Mouse (Mus musculus) midbrain, embryonic 15.5 days (tissue): ENCODE results near the gene Pola1. TPM values are rescaled to one million over a fixed set of nuclear protein-coding genes. Genes with fewer than 3 reads are reported as not detected.

Experiments
- ATAC-seq: fragments of 200-750 bp; cut with Nextera tagmentation; replicated peaks from 2 replicates; pipeline ENCODE4 v1.8.0; 2017; ENCODE audit warnings: moderate TSS enrichment
- H3K27ac ChIP-seq: fragments of 300-500 bp; sonication (generic); 2 replicates; pipeline ENCODE4 v1.5.1; 2015; ENCODE audit warnings: mild to moderate bottlenecking, inconsistent platforms
- H3K27me3 ChIP-seq: fragments of 300-500 bp; sonication (generic); replicated peaks from 2 replicates; pipeline ENCODE4 v1.6.1; 2015; ENCODE audit warnings: inconsistent platforms
- H3K36me3 ChIP-seq: fragments of 300-500 bp; sonication (generic); replicated peaks from 2 replicates; pipeline ENCODE4 v1.6.1; 2015; ENCODE audit warnings: inconsistent platforms
- H3K4me1 ChIP-seq: fragments of 300-500 bp; sonication (generic); 2 replicates; pipeline ENCODE4 v1.6.1; 2015; ENCODE audit warnings: inconsistent platforms
- H3K4me2 ChIP-seq: fragments of 300-500 bp; sonication (generic); 2 replicates; pipeline ENCODE4 v1.6.1; 2015; ENCODE audit warnings: inconsistent platforms, mild to moderate bottlenecking, moderate library complexity
- H3K4me3 ChIP-seq: fragments of 300-500 bp; sonication (generic); 2 replicates; pipeline ENCODE4 v1.5.1; 2015; ENCODE audit warnings: mild to moderate bottlenecking, inconsistent platforms
- H3K9ac ChIP-seq: fragments of 300-500 bp; sonication (generic); 2 replicates; pipeline ENCODE4 v1.6.1; 2015; ENCODE audit warnings: mild to moderate bottlenecking, inconsistent platforms
- H3K9me3 ChIP-seq: fragments of 300-500 bp; sonication (generic); 2 replicates; pipeline ENCODE4 v1.6.1; 2016; ENCODE audit warnings: inconsistent platforms
- WGBS: fragments of 180-500 bp; shearing (Covaris S2); methylation state at CpG from one replicate; pipeline ENCODE4 v1.1.7; 2015; ENCODE audit warnings: mixed read lengths; 5-methylcytosine and 5-hydroxymethylcytosine counted together
- polyA plus RNA-seq: library from polyadenylated mRNA; unstranded; fragments of >200 nt; fragmentation: Nextera tagmentation; extraction: Ambion mirVana; gene quantifications from 2 replicates; pipeline ENCODE4 v1.2.1, GENCODE M21; 2015

Gene Pola1
- 5.4 TPM in 2 replicates for polyA plus RNA-seq

GRCm38 (mm10) chrX:93631657-93632449 lies at the start of gene Pola1:
TSS of gene Pola1 (minus strand) at chrX:93632155.
- no peaks in the 10 kb centered on the region for H3K27me3 ChIP-seq
- peak; percentile 99 for ATAC-seq
- no peaks in the 10 kb centered on the region for H3K9me3 ChIP-seq
- 22% methylated on average over 53 of the region's 53 CpGs for WGBS
- peak within 1 kb of the TSS; percentile 51 for H3K27ac ChIP-seq
- H3K9ac ChIP-seq = peak within 1 kb of the TSS; percentile 40
- peaks cover 5% of the 10 kb centered on the region for H3K4me1 ChIP-seq
- peak within 1 kb of the TSS; percentile 60 for H3K4me3 ChIP-seq
- no peaks in the 10 kb centered on the region for H3K36me3 ChIP-seq
- H3K4me2 ChIP-seq = peak within 1 kb of the TSS; percentile 58

- ATAC-seq = no peak
- H3K27ac ChIP-seq = peak overlapping the region; percentile 92
- WGBS = 49% methylated on average over 2 of the region's 2 CpGs
- H3K36me3 ChIP-seq = no peaks in the 10 kb centered on the region
- H3K4me3 ChIP-seq = peak overlapping the region; percentile 40
- H3K4me1 ChIP-seq = 0 out of 2 replicates have a peak, but pooled peaks cover 7% of the 10 kb centered on the region
- peak overlapping the region; percentile 48; the same call in 1 of the 2 replicates for H3K9ac ChIP-seq
- no peaks in the 10 kb centered on the region for H3K9me3 ChIP-seq
- no peaks in the 10 kb centered on the region for H3K27me3 ChIP-seq
- H3K4me2 ChIP-seq = peak overlapping the region; percentile 47
Observed at GRCm38 (mm10) chrX:93676228-93676627, 44.3 kb upstream of the Pola1 start.

GRCm38 (mm10) chrX:93674836-93675795 lies 43.2 kb upstream of the Pola1 start:
- 14% methylated on average over 19 of the region's 19 CpGs for WGBS
- H3K4me1 ChIP-seq = 0 out of 2 replicates have a peak, but pooled peaks cover 7% of the 10 kb centered on the region
- no peaks in the 10 kb centered on the region for H3K27me3 ChIP-seq
- H3K9me3 ChIP-seq = no peaks in the 10 kb centered on the region
- H3K4me3 ChIP-seq = peak overlapping the region; percentile 40
- H3K27ac ChIP-seq = peak overlapping the region; percentile 92
- peak overlapping the region; percentile 48 for H3K9ac ChIP-seq
- peak; percentile 100 for ATAC-seq
- peak overlapping the region; percentile 47 for H3K4me2 ChIP-seq
- H3K36me3 ChIP-seq = no peaks in the 10 kb centered on the region

DNA sequence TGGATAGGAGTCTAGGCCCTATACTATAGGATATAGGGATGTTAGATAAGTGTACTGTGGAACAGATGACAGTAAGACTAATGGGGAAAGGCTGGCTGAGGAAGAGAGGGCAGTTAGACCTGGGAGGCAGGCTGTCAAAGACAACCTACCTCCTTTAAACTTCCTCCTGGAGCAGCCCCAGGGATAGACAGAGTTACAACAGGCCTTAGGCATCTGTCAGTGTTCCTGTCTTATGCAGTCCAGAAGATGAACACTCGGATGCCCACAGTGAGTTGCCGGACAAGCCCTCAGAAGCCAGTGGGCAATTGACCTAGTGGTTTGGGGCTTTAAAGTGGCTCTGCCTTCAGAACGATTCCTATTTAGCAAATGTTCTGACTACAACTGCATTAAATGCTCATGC lies 42.5 kb upstream of the Pola1 start:
- H3K9me3 ChIP-seq = no peaks in the 10 kb centered on the region
- H3K27ac ChIP-seq = peak overlapping the region; percentile 92
- H3K4me3 ChIP-seq = peak overlapping the region; percentile 40
- WGBS = 40% methylated on average over 3 of the region's 3 CpGs
- H3K36me3 ChIP-seq = no peaks in the 10 kb centered on the region
- H3K4me2 ChIP-seq = peak overlapping the region; percentile 47
- H3K27me3 ChIP-seq = no peaks in the 10 kb centered on the region
- peak; percentile 37 for ATAC-seq
- 0 out of 2 replicates have a peak, but pooled peaks cover 7% of the 10 kb centered on the region for H3K4me1 ChIP-seq
- H3K9ac ChIP-seq = peak overlapping the region; percentile 27

DNA sequence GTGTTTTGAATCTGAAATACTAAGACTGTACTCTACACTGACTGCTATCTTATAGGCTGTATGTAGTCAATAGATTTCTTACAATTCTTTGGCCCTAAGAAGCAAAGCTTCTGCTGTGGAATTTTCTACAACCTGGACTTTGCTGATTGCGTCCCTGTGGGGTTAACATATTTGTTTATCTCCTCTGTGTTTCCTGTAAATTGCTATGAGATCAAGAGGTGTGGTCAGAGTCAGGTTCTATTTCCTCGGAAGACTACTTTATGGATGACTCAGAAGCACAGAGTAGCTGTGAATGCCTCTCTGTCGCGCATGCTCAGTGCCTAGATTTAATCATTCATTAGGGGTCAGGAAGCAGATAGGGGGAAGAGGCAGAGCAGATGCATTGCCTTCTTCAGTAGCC lies 32.8 kb upstream of the Pola1 start:
- Histone ChIP-seq H3K36me3 (no peaks in the 10 kb centered on the region), H3K4me3 (no peak overlapping the region), H3K9me3 (no peaks in the 10 kb centered on the region), H3K27ac (no peak overlapping the region), H3K4me1 (no peaks in the 10 kb centered on the region), H3K9ac (no peak overlapping the region), H3K27me3 (no peaks in the 10 kb centered on the region), H3K4me2 (no peak overlapping the region)
- 83% methylated on average over 4 of the region's 4 CpGs for WGBS
- ATAC-seq = no peak

DNA sequence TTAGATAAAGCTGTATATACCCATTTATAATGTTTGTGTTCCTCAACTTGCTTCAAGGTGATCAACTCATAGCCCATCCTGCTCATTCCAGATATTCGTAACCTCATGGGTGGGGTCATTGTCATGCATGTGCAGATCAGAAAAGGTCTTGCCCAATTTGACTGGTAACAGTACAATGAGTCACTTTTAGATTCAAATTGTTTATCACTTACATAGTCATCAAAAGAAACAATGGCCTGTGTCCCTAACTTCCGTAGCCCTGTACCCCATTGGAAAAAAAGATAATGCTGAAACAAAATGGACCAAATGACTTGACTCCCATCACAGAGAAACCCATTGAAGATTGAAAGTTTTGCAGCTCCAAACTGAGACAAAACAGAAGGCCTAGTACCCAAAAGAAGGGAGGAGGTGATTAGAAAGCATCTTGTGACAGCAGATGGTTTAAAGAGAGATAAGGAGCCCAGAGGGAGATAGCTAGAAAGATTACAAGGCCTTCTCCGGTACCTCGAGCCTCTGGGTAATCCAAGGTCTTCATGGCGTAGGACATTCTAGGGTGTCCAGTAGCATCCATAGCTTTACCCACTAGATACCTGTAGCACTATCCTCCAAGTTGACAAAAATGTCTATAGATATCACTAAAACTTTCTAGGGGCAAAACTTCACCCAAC lies 32.1 kb upstream of the Pola1 start:
- Histone ChIP-seq H3K9ac (no peak overlapping the region), H3K9me3 (no peaks in the 10 kb centered on the region), H3K4me3 (no peak overlapping the region), H3K27ac (no peak overlapping the region), H3K27me3 (no peaks in the 10 kb centered on the region), H3K36me3 (no peaks in the 10 kb centered on the region), H3K4me1 (no peaks in the 10 kb centered on the region), H3K4me2 (no peak overlapping the region)
- no peak for ATAC-seq
- WGBS = 92% methylated on average over 5 of the region's 5 CpGs

DNA sequence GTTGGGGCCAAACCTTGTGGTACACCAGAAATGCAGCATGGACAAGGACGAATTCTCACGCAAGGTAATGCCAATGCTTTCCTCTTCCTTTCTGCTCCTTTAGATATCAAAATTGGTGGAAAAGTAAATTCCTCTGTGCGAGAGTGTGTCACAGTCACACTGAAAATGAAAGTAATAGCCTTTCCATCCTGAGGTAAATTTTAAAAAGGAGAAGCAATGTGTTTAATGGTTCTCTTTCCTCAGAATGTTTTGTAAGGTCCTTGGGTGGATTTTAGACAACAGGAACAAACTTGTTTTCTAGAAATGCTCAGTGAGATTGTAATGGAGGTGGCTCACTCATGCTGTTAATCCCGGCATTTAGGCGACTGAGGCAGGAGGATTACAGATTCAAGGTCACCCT lies 23.2 kb upstream of the Pola1 start:
- Histone ChIP-seq H3K27ac (no peak overlapping the region), H3K4me3 (no peak overlapping the region), H3K9me3 (no peaks in the 10 kb centered on the region), H3K9ac (no peak overlapping the region), H3K36me3 (no peaks in the 10 kb centered on the region), H3K4me2 (no peak overlapping the region), H3K27me3 (no peaks in the 10 kb centered on the region), H3K4me1 (no peaks in the 10 kb centered on the region)
- ATAC-seq = no peak
- WGBS = 75% methylated on average over 5 of the region's 5 CpGs

- Histone ChIP-seq H3K9me3 (no peaks in the 10 kb centered on the region), H3K36me3 (no peaks in the 10 kb centered on the region), H3K9ac (no peak within 1 kb of the TSS), H3K4me2 (no peak within 1 kb of the TSS), H3K27ac (no peak within 1 kb of the TSS), H3K4me1 (no peaks in the 10 kb centered on the region), H3K27me3 (no peaks in the 10 kb centered on the region), H3K4me3 (no peak within 1 kb of the TSS)
- WGBS = 19% methylated on average over 3 of the region's 3 CpGs
- no peak for ATAC-seq
Observed at GRCm38 (mm10) chrX:93654218-93655002, 22.5 kb upstream of the Pola1 start, which contains the start of gene Pcyt1b. TSS of gene Pcyt1b (plus strand) at chrX:93654863.

DNA sequence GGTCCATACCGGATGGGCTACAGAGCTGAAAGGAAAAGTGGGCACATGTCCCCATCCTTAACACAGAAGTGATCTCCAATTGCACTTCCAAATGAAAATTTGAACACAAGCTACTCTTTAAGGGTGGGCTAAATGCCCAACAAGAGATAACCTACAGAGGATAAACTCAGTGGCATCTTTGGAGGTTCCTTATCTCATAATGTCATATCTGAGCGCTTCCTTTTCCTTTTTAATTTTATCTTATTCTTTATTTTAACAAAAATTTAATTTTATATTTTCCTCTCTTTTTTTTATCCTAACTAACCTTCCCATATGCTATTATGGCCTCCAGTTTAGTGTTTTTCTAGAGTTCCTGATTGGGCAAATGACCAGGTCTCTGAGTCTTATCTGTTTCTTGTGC lies 18.8 kb upstream of the Pola1 start:
- no peak overlapping the region for H3K9ac ChIP-seq
- H3K27me3 ChIP-seq = no peaks in the 10 kb centered on the region
- no peaks in the 10 kb centered on the region for H3K9me3 ChIP-seq
- no peak overlapping the region for H3K4me3 ChIP-seq
- no peaks in the 10 kb centered on the region for H3K4me1 ChIP-seq
- no peaks in the 10 kb centered on the region for H3K36me3 ChIP-seq
- no peak overlapping the region for H3K27ac ChIP-seq
- no peak for ATAC-seq
- H3K4me2 ChIP-seq = no peak overlapping the region
- 93% methylated on average over 2 of the region's 2 CpGs for WGBS

DNA sequence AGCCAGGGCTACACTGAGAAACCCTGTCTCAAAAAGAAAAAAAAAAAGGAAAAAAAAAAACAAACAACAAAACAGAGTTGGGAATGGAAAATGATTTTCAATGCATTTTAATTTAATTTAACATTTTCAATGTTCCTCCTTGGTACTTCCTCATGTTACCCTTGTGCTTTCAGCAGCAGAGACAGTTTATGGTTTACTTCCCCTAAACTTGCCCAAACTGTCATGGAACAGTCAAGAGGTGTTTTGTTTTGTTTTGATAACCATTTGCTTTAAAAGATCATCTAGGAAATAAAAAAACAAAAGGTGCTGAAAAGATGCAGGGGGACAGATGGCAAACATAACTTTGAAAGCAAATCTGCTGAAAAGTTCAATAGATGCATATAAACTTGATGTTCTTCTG lies 12.1 kb upstream of the Pola1 start:
- no peaks in the 10 kb centered on the region for H3K4me1 ChIP-seq
- no peak overlapping the region for H3K4me3 ChIP-seq
- no peak overlapping the region for H3K9ac ChIP-seq
- H3K27me3 ChIP-seq = no peaks in the 10 kb centered on the region
- H3K27ac ChIP-seq = no peak overlapping the region
- no peak for ATAC-seq
- no peaks in the 10 kb centered on the region for H3K9me3 ChIP-seq
- no peaks in the 10 kb centered on the region for H3K36me3 ChIP-seq
- H3K4me2 ChIP-seq = no peak overlapping the region

DNA sequence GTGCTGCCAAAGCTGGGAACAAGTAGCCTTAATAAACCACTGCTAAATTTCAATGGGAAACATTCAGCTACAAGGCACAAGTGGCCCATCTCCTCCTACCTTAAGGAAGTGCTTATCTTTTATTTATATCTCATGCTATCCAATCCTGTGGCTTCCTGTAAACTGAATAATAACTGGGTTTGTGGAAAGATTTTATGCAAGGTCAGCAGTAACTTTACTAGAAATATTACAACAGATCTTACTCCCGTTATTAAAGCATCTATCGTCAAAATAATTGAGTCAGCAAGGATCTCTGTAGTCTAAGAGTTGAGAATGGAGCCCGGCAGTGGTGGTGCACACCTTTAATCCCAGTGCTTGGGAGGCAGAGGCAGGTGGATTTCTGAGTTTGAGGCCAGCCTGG lies 11.6 kb upstream of the Pola1 start:
- Histone ChIP-seq H3K4me3 (no peak overlapping the region), H3K27me3 (no peaks in the 10 kb centered on the region), H3K36me3 (no peaks in the 10 kb centered on the region), H3K9ac (no peak overlapping the region), H3K4me2 (no peak overlapping the region), H3K9me3 (no peaks in the 10 kb centered on the region), H3K27ac (no peak overlapping the region), H3K4me1 (no peaks in the 10 kb centered on the region)
- no peak for ATAC-seq
- 93% methylated on average over 3 of the region's 3 CpGs for WGBS
